Mouse (Mus musculus) heart, embryonic 16.5 days (tissue): ENCODE measurements around the gene Atxn1. TPM values are rescaled to one million over a fixed set of nuclear protein-coding genes. Genes with fewer than 3 reads are reported as not detected.

Experiments used
- ATAC-seq: fragments of 200-750 bp; cut with Nextera tagmentation; replicated peaks from 2 replicates; pipeline ENCODE4 v1.8.0; 2017; ENCODE audit warnings: moderate number of reproducible peaks; ENCODE audit not compliant: insufficient read depth, low FRiP score; ENCODE audit errors: extremely low read depth
- H3K27ac ChIP-seq: fragments of 300-500 bp; sonication (generic); 2 replicates; pipeline ENCODE4 v1.5.1; 2014; ENCODE audit warnings: mild to moderate bottlenecking, low read length, control low read depth, moderate library complexity
- H3K27me3 ChIP-seq: fragments of 300-500 bp; sonication (generic); 2 replicates; pipeline ENCODE4 v1.6.1; 2014; ENCODE audit warnings: low read length, mixed read lengths; ENCODE audit not compliant: control insufficient read depth, insufficient read depth
- H3K36me3 ChIP-seq: fragments of 300-500 bp; sonication (generic); 2 replicates; pipeline ENCODE4 v1.6.1; 2014; ENCODE audit not compliant: control insufficient read depth, insufficient read depth
- H3K4me1 ChIP-seq: fragments of 300-500 bp; sonication (generic); 2 replicates; pipeline ENCODE4 v1.6.1; 2014; ENCODE audit warnings: low read length, mixed read lengths; ENCODE audit not compliant: control insufficient read depth, insufficient read depth
- H3K4me2 ChIP-seq: fragments of 300-500 bp; sonication (generic); 2 replicates; pipeline ENCODE4 v1.6.1; 2014; ENCODE audit warnings: low read depth, mild to moderate bottlenecking, control low read depth, low read length
- H3K4me3 ChIP-seq: fragments of 300-500 bp; sonication (generic); 2 replicates; pipeline ENCODE4 v1.5.1; 2014; ENCODE audit warnings: mild to moderate bottlenecking, control low read depth, low read length
- H3K9ac ChIP-seq: fragments of 300-500 bp; sonication (generic); 2 replicates; pipeline ENCODE4 v1.6.1; 2014; ENCODE audit warnings: low read length, control low read depth
- H3K9me3 ChIP-seq: fragments of 300-500 bp; sonication (generic); replicated peaks from 2 replicates; pipeline ENCODE4 v1.6.1; 2016; ENCODE audit warnings: low read length; ENCODE audit not compliant: control insufficient read depth
- WGBS: fragments of 180-500 bp; shearing (Covaris S2); extraction: QIAGEN DNeasy Blood & Tissue Kit; methylation state at CpG from one replicate; pipeline ENCODE4 v1.1.7; 2014; 5-methylcytosine and 5-hydroxymethylcytosine counted together
- polyA plus RNA-seq: library from polyadenylated mRNA; unstranded; fragments of >200 nt; fragmentation: Nextera tagmentation; extraction: Ambion mirVana; gene quantifications from 2 replicates; pipeline ENCODE4 v1.2.1, GENCODE M21; 2015

Gene Atxn1
- polyA plus RNA-seq, 1 experiment from 2014 or later = 7.2 TPM

- peak overlapping the region; percentile 79 for H3K4me3 ChIP-seq
- under 1% methylated on average over 41 of the region's 41 CpGs for WGBS
- ATAC-seq = peak; percentile 3; the same call in 1 of the 2 replicates
- H3K4me1 ChIP-seq = peaks cover 30% of the 10 kb centered on the region
- peak overlapping the region; percentile 90 for H3K4me2 ChIP-seq
- no peaks in the 10 kb centered on the region for H3K36me3 ChIP-seq
- no peaks in the 10 kb centered on the region for H3K9me3 ChIP-seq
- peak overlapping the region; percentile 89 for H3K9ac ChIP-seq
- no peaks in the 10 kb centered on the region for H3K27me3 ChIP-seq
- peak overlapping the region; percentile 90 for H3K27ac ChIP-seq
These were observed 1.0 kb upstream of the Atxn1 start for GRCm38 (mm10) chr13:45965594-45966432.

- H3K36me3 ChIP-seq = no peaks in the 10 kb centered on the region
- peak; percentile 10; the same call in 1 of the 2 replicates for ATAC-seq
- under 1% methylated on average over 38 of the region's 39 CpGs for WGBS
These were observed 416 bp downstream of the Atxn1 start for GRCm38 (mm10) chr13:45964331-45964852.

GRCm38 (mm10) chr13:45963497-45964330 lies 1.1 kb downstream of the Atxn1 start:
- peak overlapping the region; percentile 89 for H3K9ac ChIP-seq
- peaks cover 43% of the 10 kb centered on the region for H3K4me1 ChIP-seq
- WGBS = 1% methylated on average over 67 of the region's 95 CpGs
- no peaks in the 10 kb centered on the region for H3K36me3 ChIP-seq
- peak; percentile 64 for ATAC-seq
- no peaks in the 10 kb centered on the region for H3K9me3 ChIP-seq
- no peaks in the 10 kb centered on the region for H3K27me3 ChIP-seq
- peak overlapping the region; percentile 79 for H3K4me3 ChIP-seq
- H3K4me2 ChIP-seq = peak overlapping the region; percentile 90
- peak overlapping the region; percentile 90 for H3K27ac ChIP-seq

More at GRCm38 (mm10) chr13:45964331-45964852, 416 bp downstream of the Atxn1 start:
- Histone ChIP-seq H3K4me1 (peaks cover 41% of the 10 kb centered on the region), H3K27ac (peak overlapping the region; percentile 90), H3K9me3 (no peaks in the 10 kb centered on the region), H3K9ac (peak overlapping the region; percentile 89), H3K4me2 (peak overlapping the region; percentile 90), H3K27me3 (no peaks in the 10 kb centered on the region), H3K4me3 (peak overlapping the region; percentile 79)

- 6% methylated on average over 5 of the region's 5 CpGs for WGBS
- Histone ChIP-seq H3K27ac (peak overlapping the region; percentile 90), H3K4me3 (peak overlapping the region; percentile 79), H3K4me1 (peaks cover 44% of the 10 kb centered on the region), H3K9me3 (no peaks in the 10 kb centered on the region), H3K4me2 (peak overlapping the region; percentile 90), H3K27me3 (no peaks in the 10 kb centered on the region), H3K9ac (peak overlapping the region; percentile 89), H3K36me3 (no peaks in the 10 kb centered on the region)
- ATAC-seq = no peak
These were observed 2.0 kb downstream of the Atxn1 start for GRCm38 (mm10) chr13:45962776-45963175.

- Histone ChIP-seq H3K27me3 (no peaks in the 10 kb centered on the region), H3K4me3 (peak overlapping the region; percentile 79), H3K9me3 (no peaks in the 10 kb centered on the region), H3K9ac (peak overlapping the region; percentile 44; the same call in 1 of the 2 replicates), H3K27ac (peak overlapping the region; percentile 90), H3K4me1 (peaks cover 44% of the 10 kb centered on the region), H3K4me2 (peak overlapping the region; percentile 90), H3K36me3 (no peaks in the 10 kb centered on the region)
- no peak for ATAC-seq
- 44% methylated on average over 9 of the region's 9 CpGs for WGBS
These were observed 2.8 kb downstream of the Atxn1 start for GRCm38 (mm10) chr13:45961871-45962630.

- WGBS = 39% methylated on average over 14 of the region's 14 CpGs
- no peak for ATAC-seq
- peak overlapping the region; percentile 56; the same call in 1 of the 2 replicates for H3K27ac ChIP-seq
- H3K9ac ChIP-seq = no peak overlapping the region
- peaks cover 33% of the 10 kb centered on the region for H3K4me1 ChIP-seq
- peak overlapping the region; percentile 17; the same call in 1 of the 2 replicates for H3K4me2 ChIP-seq
- no peak overlapping the region for H3K4me3 ChIP-seq
- H3K27me3 ChIP-seq = no peaks in the 10 kb centered on the region
- no peaks in the 10 kb centered on the region; the same call in 1 of the 2 replicates for H3K36me3 ChIP-seq
- H3K9me3 ChIP-seq = no peaks in the 10 kb centered on the region
These were observed 4.4 kb downstream of the Atxn1 start for GRCm38 (mm10) chr13:45960311-45960965.

- ATAC-seq = no peak
- H3K9ac ChIP-seq = no peak overlapping the region
- H3K4me2 ChIP-seq = no peak overlapping the region
- H3K27ac ChIP-seq = no peak overlapping the region
- H3K4me3 ChIP-seq = no peak overlapping the region
- H3K4me1 ChIP-seq = peaks cover 33% of the 10 kb centered on the region
- 77% methylated on average over 4 of the region's 4 CpGs for WGBS
- no peaks in the 10 kb centered on the region for H3K27me3 ChIP-seq
- peaks cover 6% of the 10 kb centered on the region; the same call in 1 of the 2 replicates for H3K36me3 ChIP-seq
- no peaks in the 10 kb centered on the region for H3K9me3 ChIP-seq
These were observed 6.5 kb downstream of the Atxn1 start for GRCm38 (mm10) chr13:45958306-45958705.

- Histone ChIP-seq H3K27me3 (no peaks in the 10 kb centered on the region), H3K4me3 (no peak overlapping the region), H3K36me3 (peaks cover 6% of the 10 kb centered on the region; the same call in 1 of the 2 replicates), H3K9ac (no peak overlapping the region), H3K27ac (no peak overlapping the region), H3K4me1 (peaks cover 30% of the 10 kb centered on the region), H3K4me2 (no peak overlapping the region), H3K9me3 (no peaks in the 10 kb centered on the region)
- 88% methylated on average over 5 of the region's 5 CpGs for WGBS
- ATAC-seq = no peak
These were observed 7.2 kb downstream of the Atxn1 start for GRCm38 (mm10) chr13:45957629-45958028.
